Mouse (Mus musculus) lung, adult 2 months (tissue): Measurements from ENCODE around the gene Megf8.

ENCODE experiments used
- CTCF ChIP-seq: fragments of 200-500 bp; IDR thresholded peaks from 2 replicates; pipeline ENCODE4 v1.5.1; 2011; ENCODE audit warnings: mild to moderate bottlenecking, low read length, control low read depth; ENCODE audit not compliant: insufficient read depth
- POLR2A ChIP-seq: fragments of 200-500 bp; IDR thresholded peaks from 2 replicates; pipeline ENCODE4 v1.6.1; 2011; ENCODE audit warnings: low read depth, mild to moderate bottlenecking, control low read depth, low read length, borderline replicate concordance; ENCODE audit errors: extremely low read depth

- TF ChIP-seq CTCF (peak; percentile 83), POLR2A (peak; percentile 51; the same call in 1 of the 2 replicates)
Measured at GRCm38 (mm10) chr7:25316532-25317445, at the start of gene Megf8.
